Mouse (Mus musculus) brain, embryonic 14.5 days (tissue): ENCODE measurements around the gene Kng1. TPM values are rescaled to one million over a fixed set of nuclear protein-coding genes. Genes with fewer than 3 reads are reported as not detected.

Experiments used
- DNase-seq: peaks from one replicate; pipeline ENCODE4 v3.0.0-alpha.2; 2011; ENCODE audit warnings: low read depth
- CTCF ChIP-seq: fragments of 200-500 bp; IDR thresholded peaks from 2 replicates; pipeline ENCODE4 v1.5.1; 2012; ENCODE audit warnings: inconsistent platforms, mild to moderate bottlenecking, moderate library complexity, borderline replicate concordance; ENCODE audit not compliant: insufficient read depth, insufficient read length; ENCODE audit errors: extremely low read depth
- POLR2A ChIP-seq: fragments of 200-500 bp; IDR thresholded peaks from 2 replicates; pipeline ENCODE4 v1.6.1; 2012; ENCODE audit warnings: mild to moderate bottlenecking, inconsistent platforms, borderline replicate concordance; ENCODE audit not compliant: poor library complexity, insufficient read depth, insufficient read length, severe bottlenecking; ENCODE audit errors: extremely low read depth
- polyA plus RNA-seq: library from polyadenylated mRNA; depleted of rRNA; stranded (reverse); fragments of >200 nt; gene quantifications from 2 replicates; pipeline ENCODE4 v1.2.3, GENCODE M21; 2012; rRNA removed

Gene Kng1
- polyA plus RNA-seq, 1 experiment = 0.05 TPM

GRCm38 (mm10) chr16:23117173-23117572, 59.5 kb downstream of the Kng1 start:
- DNase-seq = no peak
- TF ChIP-seq POLR2A (no peak), CTCF (no peak)

DNA sequence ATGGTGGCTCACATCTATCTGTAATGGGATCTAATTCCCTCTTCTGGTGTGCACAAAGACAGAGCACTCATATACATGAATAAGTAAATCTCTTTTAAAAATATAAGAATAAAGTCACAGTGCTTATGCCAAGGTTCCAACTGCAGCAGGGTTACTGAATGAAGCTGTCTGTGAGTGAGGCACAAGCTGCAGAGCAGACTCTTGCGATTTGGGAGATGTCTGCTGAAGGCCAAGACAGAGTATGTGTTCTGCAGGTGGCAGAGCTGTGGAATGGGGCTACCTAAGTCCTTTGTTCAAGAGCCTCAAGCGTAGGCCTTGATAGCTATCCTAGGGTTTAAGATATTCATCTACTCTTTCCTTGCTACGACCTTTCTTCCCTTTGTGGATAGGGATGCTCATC, 64.8 kb downstream of the Kng1 start:
- DNase-seq = no peak
- TF ChIP-seq POLR2A (no peak), CTCF (no peak)

DNA sequence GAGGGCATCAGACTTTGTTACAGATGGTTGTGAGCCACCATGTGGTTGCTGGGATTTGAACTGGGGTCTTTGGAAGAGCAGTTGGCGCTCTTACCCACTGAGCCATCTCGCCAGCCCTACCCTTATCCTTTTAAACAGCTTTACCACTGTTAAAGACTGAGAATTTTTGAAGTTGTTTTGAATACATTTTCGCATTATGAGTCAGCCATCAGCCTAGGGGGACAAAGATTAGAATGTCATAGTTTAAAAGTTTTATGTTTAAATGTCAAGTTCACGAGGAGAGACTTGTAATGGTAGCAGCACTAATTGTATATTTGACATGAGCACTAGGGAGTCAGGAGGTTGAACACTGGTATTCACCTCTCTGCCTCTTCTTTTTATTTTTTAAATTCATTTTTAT, 65.4 kb downstream of the Kng1 start:
- TF ChIP-seq POLR2A (no peak), CTCF (no peak)
- no peak for DNase-seq

- no peak for DNase-seq
- TF ChIP-seq CTCF = no peak
- TF ChIP-seq POLR2A = no peak
Measured at GRCm38 (mm10) chr16:23124398-23124797, 66.7 kb downstream of the Kng1 start.

GRCm38 (mm10) chr16:23127311-23127672, 69.6 kb downstream of the Kng1 start:
- TF ChIP-seq POLR2A = no peak
- no peak for TF ChIP-seq CTCF
- no peak for DNase-seq

- DNase-seq = peak; percentile 95
- TF ChIP-seq POLR2A (peak; percentile 78; the same call in 1 of the 2 replicates), CTCF (peak; percentile 50; the same call in 1 of the 2 replicates)
Measured at GRCm38 (mm10) chr16:23127673-23128375, 70.2 kb downstream of the Kng1 start, which contains the start of gene Rfc4. Gene Rfc4 (minus strand): TSS chr16:23127737.

GRCm38 (mm10) chr16:23130303-23130702, 72.6 kb downstream of the Kng1 start:
- no peak for TF ChIP-seq POLR2A
- TF ChIP-seq CTCF = no peak

More at GRCm38 (mm10) chr16:23130303-23130702, 72.6 kb downstream of the Kng1 start:
- no peak for DNase-seq

Other genes with a start within 250 kb of the Kng1 start
- not detected in 2 replicates for gene Crygs, start 246.3 kb upstream of the Kng1 start, polyA plus RNA-seq
- gene Tbccd1, start 200.2 kb upstream of the Kng1 start, polyA plus RNA-seq = 18.8 and 22.0 TPM in 2 replicates
- gene Dnajb11, start 200.0 kb upstream of the Kng1 start, polyA plus RNA-seq = 33.3 and 41.4 TPM in 2 replicates
- 0.24 and 0.44 TPM in 2 replicates for gene Ahsg, start 166.6 kb upstream of the Kng1 start, polyA plus RNA-seq
- gene Fetub, start 139.5 kb upstream of the Kng1 start, polyA plus RNA-seq = 0.11 TPM in 1 of 2 replicates, not detected in the other
- 0.08 and 0.22 TPM in 2 replicates for gene Hrg, start 106.8 kb upstream of the Kng1 start, polyA plus RNA-seq
- 0.06 and 0.07 TPM in 2 replicates for gene Kng2, start 28.4 kb upstream of the Kng1 start, polyA plus RNA-seq
- 618 and 643 TPM in 2 replicates for gene Eif4a2, start 49.6 kb downstream of the Kng1 start, polyA plus RNA-seq
- 3.0 and 6.3 TPM in 2 replicates for gene Rfc4, start 69.9 kb downstream of the Kng1 start, polyA plus RNA-seq
- gene Adipoq, start 88.7 kb downstream of the Kng1 start, polyA plus RNA-seq = 0.08 and 0.09 TPM in 2 replicates
- gene St6gal1, start 166.9 kb downstream of the Kng1 start, polyA plus RNA-seq = 31.5 and 35.7 TPM in 2 replicates